ENCODE assay signal across 16 mouse cellular contexts in genomic region chr1:54187579-54187978, GRCm38 (mm10). TPM values are rescaled to one million over a fixed set of nuclear protein-coding genes. Genes with fewer than 3 reads are reported as not detected.
DNase-seq lines count a peak whose midpoint lies in the region; ATAC-seq and TF ChIP-seq lines count a peak whose summit lies in the region.
"Had no signal": no experiment of that assay in that cellular context is flagged by ENCODE, and none has a peak within 500 bp of the region (broad histone marks: within the 10 kb centered on the region; RNA-seq: fewer than 3 reads in every experiment).

No protein-coding gene starts in this region.

- TF ChIP-seq CTCF in hindbrain, postnatal 0 days (IDR thresholded peaks at IDR 0.05; ENCODE audit: low read depth) = no peak

- H3K4me1 ChIP-seq in hindbrain, postnatal 0 days (ENCODE audit: insufficient read depth, low read length) = peaks cover 1% of the 10 kb centered on the region; the same call in 1 of the 2 replicates
- H3K4me1 ChIP-seq in hindbrain, embryonic 12.5 days = no peaks in the 10 kb centered on the region
- H3K4me1 ChIP-seq in heart, embryonic 15.5 days (replicated peaks) = peaks cover 17% of the 10 kb centered on the region

- no peaks in the 10 kb centered on the region for H3K36me3 ChIP-seq in hindbrain, postnatal 0 days (ENCODE audit: insufficient read depth, low read length)
- H3K36me3 ChIP-seq in hindbrain, embryonic 12.5 days = no peaks in the 10 kb centered on the region
- H3K36me3 ChIP-seq in heart, embryonic 15.5 days = no peaks in the 10 kb centered on the region
- H3K36me3 ChIP-seq: midbrain, embryonic 15.5 days had no signal

- H3K9ac ChIP-seq in hindbrain, postnatal 0 days (replicated peaks; ENCODE audit: low read length) = no peak overlapping the region
- H3K9ac ChIP-seq in hindbrain, embryonic 12.5 days = no peak overlapping the region
- no peak overlapping the region for H3K9ac ChIP-seq in heart, embryonic 15.5 days
- H3K9ac ChIP-seq: midbrain, embryonic 15.5 days had no signal

- peak; percentile 14 to 19 for DNase-seq in cerebellum, postnatal 10 days
- peak; percentile 5 for DNase-seq in hindbrain, postnatal 0 days (ENCODE audit: low spot score)
- peak; percentile 70 for DNase-seq in Muller cell, postnatal 12 days (ENCODE audit: inconsistent ontology term)
- DNase-seq in c-Kit-positive CD71-positive TER-119-positive erythroid progenitor cells, embryonic 14.5 days (ENCODE audit: low spot score) = no peak
- DNase-seq: adrenal gland, adult 8-10 months; B cell, adult 2 months; kidney, adult 2 months; kidney, postnatal 25 days; layer of hippocampus, postnatal 36 days; right cerebral cortex, postnatal 25 days had no signal

- no peaks in the 10 kb centered on the region for H3K27me3 ChIP-seq in hindbrain, postnatal 0 days (ENCODE audit: insufficient read depth, low read length)
- no peaks in the 10 kb centered on the region for H3K27me3 ChIP-seq in hindbrain, embryonic 12.5 days
- no peaks in the 10 kb centered on the region for H3K27me3 ChIP-seq in heart, embryonic 15.5 days
- H3K27me3 ChIP-seq: midbrain, embryonic 15.5 days had no signal

- ATAC-seq in cerebellum, adult (ENCODE audit: insufficient number of reproducible peaks, low FRiP score, low TSS enrichment) = no peak
- no peak for ATAC-seq in hindbrain, postnatal 0 days
- no peak for ATAC-seq in hindbrain, embryonic 12.5 days (ENCODE audit: low FRiP score)
- ATAC-seq in heart, embryonic 15.5 days (replicated peaks; ENCODE audit: insufficient number of reproducible peaks, insufficient read depth, low FRiP score, low read depth) = no peak
- no peak for ATAC-seq in monocyte, adult 5-6 weeks (replicated peaks; ENCODE audit: insufficient number of reproducible peaks, low FRiP score, low TSS enrichment, poor library complexity, severe bottlenecking)
- ATAC-seq: midbrain, embryonic 15.5 days had no signal

- no peaks in the 10 kb centered on the region for H3K9me3 ChIP-seq in hindbrain, postnatal 0 days (ENCODE audit: low read length)
- H3K9me3 ChIP-seq in hindbrain, embryonic 12.5 days (replicated peaks) = no peaks in the 10 kb centered on the region
- H3K9me3 ChIP-seq in heart, embryonic 15.5 days (replicated peaks) = no peaks in the 10 kb centered on the region
- H3K9me3 ChIP-seq: midbrain, embryonic 15.5 days had no signal

- H3K4me3 ChIP-seq in hindbrain, postnatal 0 days (ENCODE audit: low read length) = no peak overlapping the region
- H3K4me3 ChIP-seq in hindbrain, embryonic 12.5 days = no peak overlapping the region
- no peak overlapping the region for H3K4me3 ChIP-seq in heart, embryonic 15.5 days
- H3K4me3 ChIP-seq: heart, adult 2 months; midbrain, embryonic 15.5 days had no signal

- H3K27ac ChIP-seq in hindbrain, postnatal 0 days = no peak overlapping the region
- no peak overlapping the region for H3K27ac ChIP-seq in hindbrain, embryonic 12.5 days
- H3K27ac ChIP-seq in heart, embryonic 15.5 days = peak overlapping the region; percentile 31; the same call in 1 of the 2 replicates
- H3K27ac ChIP-seq: heart, adult 2 months; midbrain, embryonic 15.5 days had no signal

- no peak overlapping the region for H3K4me2 ChIP-seq in hindbrain, postnatal 0 days (ENCODE audit: low read depth, low read length)
- no peak overlapping the region for H3K4me2 ChIP-seq in hindbrain, embryonic 12.5 days (replicated peaks)
- H3K4me2 ChIP-seq in heart, embryonic 15.5 days = 0 out of 2 replicates have a peak overlapping the region, but pooled peaks have one; percentile 15
- H3K4me2 ChIP-seq: midbrain, embryonic 15.5 days had no signal

- 56% methylated on average over 4 of the region's 4 CpGs for WGBS in hindbrain, postnatal 0 days
- WGBS in hindbrain, embryonic 12.5 days = 92% methylated on average over 4 of the region's 4 CpGs
- WGBS in heart, embryonic 15.5 days = 23% methylated on average over 4 of the region's 4 CpGs

RNA-seq across cellular contexts. Expression of gene Hecw2, which starts 7.4 kb away (rescaled TPM):
- total RNA-seq in hindbrain, postnatal 0 days (2014; rRNA removed) = 20.4 and 21.1 TPM in 2 replicates
- polyA plus RNA-seq in hindbrain, postnatal 0 days (2015; fragmentation: Nextera tagmentation; extraction: Ambion mirVana) = 6.3 and 6.7 TPM in 2 replicates
- polyA plus RNA-seq in hindbrain, embryonic 12.5 days (2016; fragmentation: Nextera tagmentation; extraction: Ambion mirVana) = 8.0 and 8.7 TPM in 2 replicates
- 4.5 and 5.2 TPM in 2 replicates for polyA plus RNA-seq in heart, embryonic 15.5 days (2015; fragmentation: Nextera tagmentation; extraction: Ambion mirVana)
- total RNA-seq in monocyte, adult 5-6 weeks (2017) = 0.10 to 0.11 TPM in 2 of 3 replicates, not detected in the other
